Mouse (Mus musculus) hindbrain, embryonic 16.5 days (tissue): ENCODE data around the gene Abcd3. TPM values are rescaled to one million over a fixed set of nuclear protein-coding genes. Genes with fewer than 3 reads are reported as not detected.

ENCODE experiments used
- ATAC-seq: fragments of 200-750 bp; cut with Nextera tagmentation; 2 replicates; pipeline ENCODE4 v1.8.0; 2017; ENCODE audit warnings: moderate TSS enrichment, moderate library complexity
- H3K27ac ChIP-seq: fragments of 300-500 bp; sonication (generic); 2 replicates; pipeline ENCODE4 v1.5.1; 2014; ENCODE audit warnings: low read depth, mild to moderate bottlenecking, control low read depth, low read length, moderate library complexity
- H3K27me3 ChIP-seq: fragments of 300-500 bp; sonication (generic); replicated peaks from 2 replicates; pipeline ENCODE4 v1.6.1; 2014; ENCODE audit warnings: low read length; ENCODE audit not compliant: control insufficient read depth, insufficient read depth
- H3K36me3 ChIP-seq: fragments of 300-500 bp; sonication (generic); 2 replicates; pipeline ENCODE4 v1.6.1; 2014; ENCODE audit warnings: mild to moderate bottlenecking, low read length, moderate library complexity, mixed read lengths; ENCODE audit not compliant: control insufficient read depth, insufficient read depth
- H3K4me1 ChIP-seq: fragments of 300-500 bp; sonication (generic); 2 replicates; pipeline ENCODE4 v1.6.1; 2014; ENCODE audit warnings: low read depth, low read length; ENCODE audit not compliant: control insufficient read depth, insufficient read depth
- H3K4me2 ChIP-seq: fragments of 300-500 bp; sonication (generic); 2 replicates; pipeline ENCODE4 v1.6.1; 2014; ENCODE audit warnings: mild to moderate bottlenecking, low read length, control low read depth, moderate library complexity
- H3K4me3 ChIP-seq: fragments of 300-500 bp; sonication (generic); 2 replicates; pipeline ENCODE4 v1.5.1; 2014; ENCODE audit warnings: mild to moderate bottlenecking, low read length, control low read depth, moderate library complexity
- H3K9ac ChIP-seq: fragments of 300-500 bp; sonication (generic); 2 replicates; pipeline ENCODE4 v1.6.1; 2014; ENCODE audit warnings: low read depth, mild to moderate bottlenecking, control low read depth, low read length, moderate library complexity
- H3K9me3 ChIP-seq: fragments of 300-500 bp; sonication (generic); 2 replicates; pipeline ENCODE4 v1.6.1; 2014; ENCODE audit warnings: mild to moderate bottlenecking, low read length, moderate library complexity; ENCODE audit not compliant: control insufficient read depth
- WGBS: fragments of 180-500 bp; shearing (Covaris S2); extraction: QIAGEN DNeasy Blood & Tissue Kit; methylation state at CpG from one replicate; pipeline ENCODE4 v1.1.7; 2014; 5-methylcytosine and 5-hydroxymethylcytosine counted together
- polyA plus RNA-seq: library from polyadenylated mRNA; unstranded; fragments of >200 nt; fragmentation: Nextera tagmentation; extraction: Ambion mirVana; gene quantifications from 2 replicates; pipeline ENCODE4 v1.2.1, GENCODE M21; 2015

The Abcd3 gene
- polyA plus RNA-seq, 1 experiment from 2014 or later, result 84.4 TPM

DNA sequence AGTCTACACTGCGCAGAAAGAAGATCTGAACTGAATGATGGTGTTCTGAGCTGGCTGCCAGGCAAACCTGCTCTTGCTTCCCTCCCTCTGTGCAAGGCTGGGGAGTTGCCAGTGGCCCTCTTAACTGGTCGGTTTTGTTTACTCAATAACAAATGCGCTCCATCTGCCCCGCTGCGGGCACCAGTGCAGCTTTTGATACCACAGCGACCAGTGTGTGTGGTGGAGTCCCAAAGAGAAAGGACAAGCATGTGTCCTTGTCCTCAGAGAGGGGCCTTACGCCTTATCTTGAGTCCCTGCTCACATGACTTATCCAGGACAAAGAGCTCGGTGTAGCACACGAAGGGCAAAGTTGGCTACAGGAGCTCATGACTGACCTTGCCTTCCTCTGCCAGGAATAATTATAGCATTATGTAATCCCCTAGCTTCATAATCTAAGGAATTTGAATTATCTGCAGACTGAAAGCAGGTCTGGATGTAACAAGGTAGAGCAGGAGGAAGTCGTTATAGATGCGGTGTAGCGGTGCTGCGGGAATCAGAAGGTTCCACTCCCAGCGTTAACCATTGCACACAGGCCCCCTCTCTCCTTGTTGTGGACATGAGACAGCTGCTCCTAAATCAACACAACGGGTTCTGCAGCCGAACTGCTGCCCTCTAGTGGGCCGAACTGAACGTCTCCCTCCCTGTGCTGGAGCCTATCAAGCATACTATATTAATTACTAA lies 78.9 kb downstream of the Abcd3 start:
- ATAC-seq, result peak; percentile 89
- Histone ChIP-seq H3K4me1 (peaks cover 6% of the 10 kb centered on the region), H3K9ac (no peak overlapping the region), H3K4me3 (no peak overlapping the region), H3K27ac (no peak overlapping the region; the same call in 1 of the 2 replicates), H3K27me3 (no peaks in the 10 kb centered on the region), H3K36me3 (0 out of 2 replicates have a peak, but pooled peaks cover 8% of the 10 kb centered on the region), H3K4me2 (no peak overlapping the region; the same call in 1 of the 2 replicates), H3K9me3 (no peaks in the 10 kb centered on the region)
- WGBS, result 26% methylated on average over 18 of the region's 18 CpGs

DNA sequence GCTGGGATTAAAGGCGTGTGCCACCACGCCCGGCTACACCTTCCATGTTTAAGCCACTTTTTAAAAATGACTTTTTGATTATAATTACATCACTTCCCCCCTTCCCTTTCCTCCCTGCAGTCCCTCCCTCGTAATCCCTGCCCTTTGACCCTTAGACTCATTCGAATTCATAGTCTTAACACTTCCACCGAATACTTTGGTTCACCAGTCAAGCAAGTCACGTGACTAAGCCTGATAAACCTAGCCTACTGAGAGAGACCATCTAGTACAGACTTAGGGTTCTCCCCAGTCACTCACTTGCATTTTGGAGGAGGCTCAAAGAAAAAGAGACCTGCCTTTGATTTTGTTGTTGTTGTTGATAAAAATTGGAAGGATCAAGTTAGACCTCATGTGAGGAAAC lies 79.6 kb downstream of the Abcd3 start:
- Histone ChIP-seq H3K9me3 (no peaks in the 10 kb centered on the region), H3K36me3 (peaks cover 8% of the 10 kb centered on the region; the same call in 1 of the 2 replicates), H3K27ac (no peak overlapping the region), H3K9ac (no peak overlapping the region), H3K4me2 (no peak overlapping the region), H3K4me3 (no peak overlapping the region), H3K4me1 (peaks cover 6% of the 10 kb centered on the region), H3K27me3 (no peaks in the 10 kb centered on the region)
- 78% methylated on average over 7 of the region's 7 CpGs for WGBS
- no peak for ATAC-seq

DNA sequence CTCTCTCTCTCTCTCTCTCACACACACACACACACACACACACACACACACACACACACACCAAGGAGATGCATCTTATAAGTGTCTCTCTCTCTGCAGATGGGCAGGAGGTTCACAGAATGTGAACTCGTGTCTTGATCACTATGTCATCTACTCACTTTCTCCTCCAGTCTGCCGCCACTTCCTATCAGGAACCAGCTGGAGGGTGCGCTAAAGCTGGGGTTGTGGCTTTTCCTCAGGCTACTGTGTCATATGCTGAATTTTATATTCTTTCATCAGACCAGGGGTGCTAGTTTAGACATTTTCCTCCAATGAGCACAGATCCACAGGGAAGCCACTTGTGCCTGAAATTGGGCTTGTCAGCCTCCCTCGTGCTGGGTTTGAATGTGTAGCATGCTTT lies 85.4 kb downstream of the Abcd3 start:
- WGBS, result 88% methylated on average over 4 of the region's 4 CpGs
- H3K9ac ChIP-seq, result no peak overlapping the region
- H3K4me3 ChIP-seq, result no peak overlapping the region
- peaks cover 2% of the 10 kb centered on the region; the same call in 1 of the 2 replicates for H3K4me1 ChIP-seq
- ATAC-seq, result no peak
- H3K9me3 ChIP-seq, result no peaks in the 10 kb centered on the region
- no peaks in the 10 kb centered on the region for H3K27me3 ChIP-seq
- no peak overlapping the region for H3K27ac ChIP-seq
- H3K4me2 ChIP-seq, result no peak overlapping the region
- peaks cover 12% of the 10 kb centered on the region; the same call in 1 of the 2 replicates for H3K36me3 ChIP-seq

DNA sequence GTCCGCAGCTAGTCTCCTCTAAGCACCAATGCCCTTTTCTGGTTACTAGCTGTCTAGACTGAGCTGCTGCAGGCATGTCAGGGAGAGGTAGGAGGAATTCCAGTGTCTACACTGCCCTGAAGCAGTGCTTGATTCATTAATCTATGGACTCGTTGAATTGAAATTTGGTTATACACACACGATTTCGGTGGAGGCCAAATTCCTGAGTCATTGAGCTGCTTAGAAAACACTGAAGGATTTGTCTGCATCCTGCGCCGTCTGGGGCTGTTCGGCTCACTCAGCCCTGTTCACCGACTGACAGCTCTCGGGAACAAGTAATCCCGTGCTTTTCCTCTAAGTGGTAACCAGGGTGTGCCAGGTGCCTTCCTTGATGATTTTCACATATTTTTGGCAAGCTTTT lies 89.5 kb downstream of the Abcd3 start:
- H3K9me3 ChIP-seq, result no peaks in the 10 kb centered on the region
- no peak for ATAC-seq
- no peak overlapping the region for H3K27ac ChIP-seq
- peaks cover 8% of the 10 kb centered on the region for H3K4me1 ChIP-seq
- 78% methylated on average over 10 of the region's 10 CpGs for WGBS
- H3K36me3 ChIP-seq, result peaks cover 4% of the 10 kb centered on the region; the same call in 1 of the 2 replicates
- no peak overlapping the region for H3K9ac ChIP-seq
- no peak overlapping the region for H3K4me3 ChIP-seq
- H3K27me3 ChIP-seq, result no peaks in the 10 kb centered on the region
- H3K4me2 ChIP-seq, result peak overlapping the region; percentile 26; the same call in 1 of the 2 replicates

DNA sequence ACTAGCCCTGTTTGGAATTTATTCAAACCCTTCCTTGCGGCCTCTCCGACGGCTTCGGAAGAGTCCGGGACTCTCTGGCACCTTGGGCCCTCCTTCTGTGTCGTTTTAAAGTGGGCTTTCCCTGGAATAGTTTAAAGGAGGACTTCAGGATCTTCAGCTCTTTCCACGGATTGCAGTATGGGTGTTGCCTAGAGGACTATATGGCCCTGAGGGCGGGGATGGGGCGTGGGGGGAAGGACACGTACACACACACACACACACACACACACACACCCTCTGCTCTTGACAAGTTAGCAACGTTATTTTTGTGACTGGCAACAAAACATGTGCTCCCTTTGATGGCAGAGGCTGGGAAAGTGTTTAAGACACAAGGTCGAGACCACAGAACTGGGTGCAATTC lies 90.5 kb downstream of the Abcd3 start:
- no peaks in the 10 kb centered on the region for H3K9me3 ChIP-seq
- peak overlapping the region; percentile 71 for H3K4me3 ChIP-seq
- H3K27me3 ChIP-seq, result no peaks in the 10 kb centered on the region
- H3K36me3 ChIP-seq, result no peaks in the 10 kb centered on the region
- no peak overlapping the region for H3K9ac ChIP-seq
- 38% methylated on average over 12 of the region's 12 CpGs for WGBS
- H3K27ac ChIP-seq, result no peak overlapping the region
- peaks cover 8% of the 10 kb centered on the region for H3K4me1 ChIP-seq
- peak overlapping the region; percentile 79 for H3K4me2 ChIP-seq
- no peak for ATAC-seq

DNA sequence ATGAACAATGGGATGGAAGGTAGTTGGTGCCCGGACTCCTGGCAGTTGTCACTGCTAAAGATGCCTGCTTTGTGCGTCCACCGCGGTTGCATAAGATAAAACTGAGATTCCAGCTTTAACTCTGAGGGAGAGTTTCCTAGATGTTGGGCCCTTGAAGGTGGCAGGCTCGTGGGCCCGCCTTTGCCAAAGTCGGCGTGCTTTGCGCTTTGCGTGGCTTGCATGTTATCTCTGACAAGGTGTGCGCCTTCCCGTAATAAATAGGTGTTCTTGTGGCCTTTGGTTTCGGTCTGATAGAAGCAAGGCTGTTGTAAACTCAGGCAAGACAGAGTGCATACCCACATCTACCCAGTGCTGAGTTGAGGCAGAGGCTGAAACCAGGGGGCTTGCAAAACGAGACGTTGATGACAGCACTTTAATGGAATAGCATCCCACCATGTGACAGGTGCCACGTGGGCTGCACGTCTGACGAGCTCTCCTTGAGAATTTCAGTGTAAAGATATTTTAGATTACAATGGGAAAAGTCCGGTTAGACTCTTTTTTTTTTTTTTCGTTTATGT lies 91.1 kb downstream of the Abcd3 start:
- whole genome bisulfite sequencing, result 4% methylated on average over 20 of the region's 20 CpGs
- peak overlapping the region; percentile 83 for H3K27ac ChIP-seq
- H3K9me3 ChIP-seq, result no peaks in the 10 kb centered on the region
- no peaks in the 10 kb centered on the region for H3K36me3 ChIP-seq
- peaks cover 8% of the 10 kb centered on the region for H3K4me1 ChIP-seq
- peak overlapping the region; percentile 79 for H3K4me2 ChIP-seq
- peak; percentile 51; the same call in 1 of the 2 replicates for ATAC-seq
- no peaks in the 10 kb centered on the region for H3K27me3 ChIP-seq
- H3K9ac ChIP-seq, result peak overlapping the region; percentile 78
- peak overlapping the region; percentile 71 for H3K4me3 ChIP-seq

DNA sequence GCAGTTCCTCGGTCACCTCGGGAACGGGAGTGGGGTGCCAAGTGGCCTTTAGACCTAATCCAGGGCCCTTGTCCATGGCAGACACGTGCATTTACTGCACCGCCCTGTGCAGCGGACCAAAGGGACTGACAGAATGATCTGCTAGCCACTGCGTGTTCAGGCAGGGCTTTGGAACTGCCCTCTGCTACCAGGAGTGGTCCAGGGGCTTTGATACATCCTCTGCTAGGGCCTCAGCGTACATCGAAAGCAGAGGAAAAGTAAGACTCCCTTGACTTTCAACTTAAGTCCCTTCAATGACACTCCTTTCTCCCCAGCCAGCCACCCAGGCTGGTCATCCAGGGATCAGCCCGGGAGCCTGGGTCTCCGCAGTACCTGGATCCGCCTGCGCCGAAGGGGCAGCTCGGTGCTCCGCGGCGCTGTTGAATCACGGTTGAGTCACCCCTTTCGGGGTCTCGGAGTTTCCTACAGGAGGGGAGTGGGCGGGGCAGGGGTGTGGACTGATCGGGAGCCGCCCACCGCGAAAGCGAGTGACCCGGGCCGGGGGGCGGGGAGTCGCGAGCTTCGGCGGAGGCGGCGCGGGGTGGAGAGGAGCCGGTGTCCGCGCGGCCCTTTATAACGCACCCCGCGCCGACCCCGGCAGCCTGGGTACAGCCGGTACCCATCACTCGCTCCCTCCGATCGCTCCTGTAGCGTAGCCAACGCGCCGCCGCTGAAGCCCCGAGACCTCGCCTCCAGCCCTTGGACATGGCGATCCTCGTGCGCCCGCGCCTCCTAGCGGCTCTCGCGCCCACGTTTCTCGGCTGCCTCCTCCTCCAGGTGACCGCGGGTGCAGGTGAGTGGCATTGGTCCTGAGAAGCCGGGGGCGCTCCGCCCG lies 91.9 kb downstream of the Abcd3 start, which contains the start of gene F3:
Gene F3 (plus strand): TSS at position 567 of the 874 bp plus-strand sequence.
- Histone ChIP-seq H3K9me3 (no peaks in the 10 kb centered on the region), H3K27me3 (no peaks in the 10 kb centered on the region), H3K4me2 (peak within 1 kb of the TSS; percentile 79), H3K9ac (peak within 1 kb of the TSS; percentile 78), H3K36me3 (no peaks in the 10 kb centered on the region), H3K4me3 (peak within 1 kb of the TSS; percentile 71), H3K4me1 (peaks cover 8% of the 10 kb centered on the region), H3K27ac (peak within 1 kb of the TSS; percentile 83)
- peak; percentile 90 for ATAC-seq
- under 1% methylated on average over 63 of the region's 73 CpGs for WGBS

DNA sequence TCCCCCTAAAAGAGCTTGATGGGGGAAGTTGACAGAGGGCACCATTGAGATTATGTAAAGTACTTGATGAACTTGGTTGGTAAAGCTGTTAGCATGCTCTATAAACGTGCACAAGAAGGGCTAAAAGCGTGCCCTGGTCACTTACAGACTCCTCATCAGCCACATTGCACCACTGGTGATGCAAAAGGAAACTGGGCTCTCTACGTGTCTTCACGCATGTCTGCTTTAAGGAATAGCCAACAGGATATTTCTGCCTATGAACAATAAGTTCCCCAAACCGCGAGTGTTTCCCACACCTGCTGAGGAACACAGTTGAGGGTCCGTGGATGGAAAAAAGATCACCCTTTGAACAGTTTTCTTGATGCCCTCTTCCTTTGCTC lies 93.4 kb downstream of the Abcd3 start:
- no peaks in the 10 kb centered on the region for H3K9me3 ChIP-seq
- no peak overlapping the region for H3K9ac ChIP-seq
- H3K27ac ChIP-seq, result no peak overlapping the region
- no peak overlapping the region; the same call in 1 of the 2 replicates for H3K4me2 ChIP-seq
- H3K4me3 ChIP-seq, result no peak overlapping the region
- WGBS, result 61% methylated on average over 7 of the region's 7 CpGs
- no peaks in the 10 kb centered on the region for H3K36me3 ChIP-seq
- ATAC-seq, result no peak
- H3K4me1 ChIP-seq, result peaks cover 8% of the 10 kb centered on the region
- H3K27me3 ChIP-seq, result no peaks in the 10 kb centered on the region
